Mouse (Mus musculus) liver, embryonic 14.5 days (tissue): Measurements from ENCODE around the gene Ift122. TPM values are rescaled to one million over a fixed set of nuclear protein-coding genes. Genes with fewer than 3 reads are reported as not detected.
A peak's percentile ranks its signal among the peaks of the same experiment; 100 is the strongest.
"Not testable (repeated sequence)": the region's sequence is repeated elsewhere in the genome, so short reads cannot be mapped to it uniquely, and the experiment has no call there.

ENCODE experiments used
- ATAC-seq: fragments of 200-750 bp; cut with Nextera tagmentation; 2 replicates; pipeline ENCODE4 v1.8.0; 2017; ENCODE audit warnings: moderate number of reproducible peaks, mild to moderate bottlenecking, moderate library complexity; ENCODE audit not compliant: insufficient read depth
- DNase-seq, 3 experiments: peaks; one replicate each; pipeline ENCODE4 v3.0.0-alpha.2; 2012 to 2013; ENCODE audit warnings: low read depth in 3 of 3, low spot score in 3 of 3
- H3K27ac ChIP-seq: fragments of 300-500 bp; sonication (generic); 2 replicates; pipeline ENCODE4 v1.5.1; 2014; ENCODE audit warnings: moderate library complexity, mild to moderate bottlenecking, control low read depth, inconsistent platforms
- H3K27me3 ChIP-seq: fragments of 300-500 bp; sonication (generic); 2 replicates; pipeline ENCODE4 v1.6.1; 2014; ENCODE audit warnings: mild to moderate bottlenecking, low read length, moderate library complexity; ENCODE audit not compliant: control insufficient read depth, insufficient read depth
- H3K36me3 ChIP-seq: fragments of 300-500 bp; sonication (generic); replicated peaks from 2 replicates; pipeline ENCODE4 v1.6.1; 2014; ENCODE audit warnings: low read depth; ENCODE audit not compliant: control insufficient read depth, insufficient read depth
- H3K4me1 ChIP-seq, 2 experiments: fragments of 200-500 bp in 1 of 2; fragments of 300-500 bp in 1 of 2; sonication (generic) in 1 of 2; replicated peaks; 2 replicates each; pipeline ENCODE4 v1.6.1; 2012 to 2014; ENCODE audit warnings: antibody characterized with exemption in 1 of 2, inconsistent platforms in 1 of 2, low read length in 1 of 2; ENCODE audit not compliant: control insufficient read depth in 2 of 2, insufficient read depth in 2 of 2
- H3K4me2 ChIP-seq: fragments of 300-500 bp; sonication (generic); 2 replicates; pipeline ENCODE4 v1.6.1; 2014; ENCODE audit warnings: low read depth, mild to moderate bottlenecking, control low read depth, moderate library complexity
- H3K4me3 ChIP-seq, 2 experiments: fragments of 200-500 bp in 1 of 2; fragments of 300-500 bp in 1 of 2; sonication (generic) in 1 of 2; 2 replicates each; pipeline ENCODE4 v1.5.1; 2012 to 2014; ENCODE audit warnings: low read depth in 2 of 2, low read length in 2 of 2, mild to moderate bottlenecking in 2 of 2, control low read depth in 1 of 2, inconsistent platforms in 1 of 2, moderate library complexity in 1 of 2; ENCODE audit not compliant: insufficient read depth in 1 of 2
- H3K9ac ChIP-seq: fragments of 300-500 bp; sonication (generic); replicated peaks from 2 replicates; pipeline ENCODE4 v1.6.1; 2014; ENCODE audit warnings: mild to moderate bottlenecking, control low read depth, moderate library complexity
- H3K9me3 ChIP-seq: fragments of 300-500 bp; sonication (generic); 2 replicates; pipeline ENCODE4 v1.6.1; 2016; ENCODE audit warnings: low read length, mixed read lengths; ENCODE audit not compliant: control insufficient read depth
- CTCF ChIP-seq: IDR thresholded peaks from 2 replicates; pipeline ENCODE4 v1.5.1; 2016; ENCODE audit warnings: antibody characterized with exemption, low read depth, control low read depth
- EP300 ChIP-seq: IDR thresholded peaks from 2 replicates; pipeline ENCODE4 v1.6.1; 2016; ENCODE audit warnings: antibody characterized with exemption, low read depth
- WGBS: fragments of 180-500 bp; shearing (Covaris S2); extraction: QIAGEN DNeasy Blood & Tissue Kit; methylation state at CpG from one replicate; pipeline ENCODE4 v1.1.7; 2014; ENCODE audit not compliant: insufficient replicate concordance; 5-methylcytosine and 5-hydroxymethylcytosine counted together
- polyA plus RNA-seq, 2 experiments: library from polyadenylated mRNA; depleted of rRNA in 1 of 2; stranded (reverse) in 1 of 2; unstranded in 1 of 2; fragments of >200 nt; fragmentation: Nextera tagmentation in 1 of 2; extraction: Ambion mirVana in 1 of 2; gene quantifications; 2 replicates each; pipeline versions ENCODE4 v1.2.1 to v1.2.3; 2012 to 2014

Ift122 gene
- polyA plus RNA-seq, 2 experiments = 1.7 to 1.9 TPM

GRCm38 (mm10) chr6:115818129-115818528 lies 35.1 kb upstream of the Ift122 start:
- 65% methylated on average over 2 of the region's 2 CpGs for WGBS
- no peak for DNase-seq
- Histone ChIP-seq H3K27ac (no peak overlapping the region), H3K36me3 (no peaks in the 10 kb centered on the region), H3K27me3 (no peaks in the 10 kb centered on the region), H3K4me2 (no peak overlapping the region), H3K4me1 (peaks cover 19 to 31% of the 10 kb centered on the region in 2 experiments), H3K4me3 (no peak overlapping the region), H3K9ac (no peak overlapping the region), H3K9me3 (no peaks in the 10 kb centered on the region)
- no peak for ATAC-seq
- TF ChIP-seq CTCF = no peak
- no peak for TF ChIP-seq EP300

DNA sequence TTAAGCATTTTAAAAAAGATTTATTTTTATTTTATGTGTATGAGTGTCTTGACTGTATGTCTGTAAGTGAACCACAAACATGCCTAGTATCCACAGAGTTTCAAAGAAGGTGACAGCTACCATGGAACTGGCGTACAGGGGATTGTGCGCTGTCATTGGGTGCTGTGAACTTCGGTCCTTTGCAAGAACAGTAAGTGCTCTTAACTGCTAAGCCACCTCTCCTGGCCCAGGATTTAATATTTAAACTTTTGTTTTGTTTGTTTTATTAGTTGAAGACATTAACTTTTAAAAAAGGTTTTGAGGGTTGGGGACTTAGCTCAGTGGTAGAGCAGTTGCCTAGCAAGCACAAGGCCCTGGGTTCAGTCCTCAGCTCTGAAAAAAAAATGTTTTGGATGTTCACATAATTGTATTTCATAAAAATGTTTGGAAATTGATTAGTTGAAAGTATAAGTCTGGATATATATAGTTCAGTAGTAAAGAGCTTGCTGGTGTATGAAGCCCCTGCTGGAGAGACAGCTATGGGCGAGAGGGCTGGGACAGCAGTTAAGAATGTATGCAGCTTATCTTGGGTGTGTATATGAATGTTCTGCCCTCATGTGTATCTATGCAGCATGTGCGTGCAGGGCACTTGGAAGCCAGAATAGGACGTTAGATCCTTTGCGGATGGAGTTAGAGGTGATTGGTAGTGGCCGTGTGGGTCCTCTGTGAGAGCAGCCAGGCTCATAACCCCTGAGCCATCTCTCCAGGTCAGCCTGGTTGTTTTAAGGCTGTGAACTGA lies 31.9 kb upstream of the Ift122 start:
- Histone ChIP-seq H3K9ac (no peak overlapping the region; the same call in 1 of the 2 replicates), H3K9me3 (no peaks in the 10 kb centered on the region), H3K4me3 (no peak overlapping the region), H3K27me3 (no peaks in the 10 kb centered on the region), H3K4me2 (peak overlapping the region; percentile 35; the same call in 1 of the 2 replicates), H3K36me3 (no peaks in the 10 kb centered on the region), H3K4me1 (peaks cover 18 to 29% of the 10 kb centered on the region in 2 experiments), H3K27ac (no peak overlapping the region; the same call in 1 of the 2 replicates)
- WGBS = 49% methylated on average over 8 of the region's 8 CpGs
- peak; percentile 63 for ATAC-seq
- TF ChIP-seq EP300 (no peak), CTCF (peak; percentile 27; the same call in 1 of the 2 replicates)
- DNase-seq = no peak

DNA sequence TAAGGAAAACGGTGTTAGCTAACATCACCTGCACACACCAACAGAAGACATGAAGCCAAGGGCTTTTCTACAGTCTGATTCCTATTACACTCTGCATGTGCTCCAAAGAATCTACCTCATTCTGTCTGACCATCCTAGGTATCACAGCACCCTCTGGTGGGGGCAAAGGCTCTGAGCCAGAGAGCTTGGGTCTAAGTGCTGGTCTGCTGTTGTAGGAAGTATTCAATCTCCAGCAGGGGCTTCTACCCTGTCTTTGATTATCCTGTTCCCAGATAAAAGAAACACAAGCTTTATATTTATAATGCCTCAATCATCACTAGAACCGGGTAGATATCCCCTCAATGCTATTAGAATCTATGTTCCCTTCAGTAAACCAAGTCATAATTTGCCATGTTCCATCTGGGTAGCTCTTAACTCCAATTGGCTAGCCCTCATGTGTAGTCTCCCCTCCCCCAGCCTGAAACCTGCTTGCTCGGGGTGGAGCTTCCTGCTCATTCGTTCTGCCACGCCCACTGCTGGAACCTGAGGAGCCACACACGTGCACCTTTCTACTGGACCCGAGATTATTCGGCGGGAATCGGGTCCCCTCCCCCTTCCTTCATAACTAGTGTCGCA lies 29.3 kb upstream of the Ift122 start:
- peak; percentile 95 for ATAC-seq
- peak overlapping the region; percentile 49 for H3K4me2 ChIP-seq
- H3K27ac ChIP-seq = peak overlapping the region; percentile 0
- not testable (repeated sequence) for H3K36me3 ChIP-seq, H3K9me3 ChIP-seq, H3K27me3 ChIP-seq, H3K9ac ChIP-seq
- 0% methylated on average over 5 of the region's 11 CpGs for WGBS
- peaks cover 18 to 29% of the 10 kb centered on the region in 2 experiments for H3K4me1 ChIP-seq
- peak; percentile 79 for TF ChIP-seq CTCF
- H3K4me3 ChIP-seq = peak overlapping the region in 1 of 2 experiments; percentile 7; a peak in 1 of 4 replicates
- peak; percentile 36 to 81 (median 77) for DNase-seq

DNA sequence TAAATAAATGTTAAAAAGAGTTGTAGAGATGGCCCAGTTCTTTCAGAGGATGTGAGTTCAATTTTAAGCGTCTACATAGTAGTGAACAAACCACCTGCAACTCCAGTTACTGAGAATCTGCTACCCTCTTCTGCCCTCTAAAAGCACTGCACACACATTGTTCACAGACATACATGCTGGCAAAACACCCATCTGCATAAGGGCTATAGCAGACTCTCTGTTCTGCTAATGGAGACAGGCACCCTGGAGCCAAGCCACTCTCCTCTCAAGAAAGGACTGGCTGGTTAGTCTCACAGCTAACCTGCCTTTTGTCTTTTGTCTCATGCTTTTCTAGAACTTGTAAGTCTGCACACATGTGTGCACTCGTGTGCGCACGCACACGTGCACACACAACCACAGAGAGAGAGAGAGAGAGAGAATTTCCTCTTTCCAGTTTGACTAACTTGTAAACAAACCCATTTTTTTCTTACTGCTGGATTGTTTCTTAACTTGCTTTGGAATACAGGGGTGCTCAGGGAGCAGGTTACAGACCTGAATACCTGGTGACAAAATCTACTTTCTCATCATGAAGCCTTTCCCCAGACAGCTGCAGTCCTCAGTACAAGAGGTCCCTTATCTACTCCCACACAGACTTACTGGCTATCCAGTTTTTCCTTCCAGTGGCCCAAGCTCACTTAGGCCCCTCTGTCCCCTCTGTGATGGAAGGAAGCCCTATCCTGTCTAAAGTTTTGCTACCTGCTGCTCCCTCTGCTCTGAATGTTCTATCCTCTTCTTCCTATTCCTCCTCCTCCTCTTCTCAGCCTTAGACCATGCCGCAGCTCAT lies 22.3 kb upstream of the Ift122 start:
- no peak overlapping the region; the same call in 1 of the 2 replicates for H3K27ac ChIP-seq
- peaks cover 7 to 17% of the 10 kb centered on the region in 2 experiments for H3K4me1 ChIP-seq
- no peak overlapping the region for H3K4me2 ChIP-seq
- ATAC-seq (peak; percentile 49; the same call in 1 of the 2 replicates), DNase-seq (no peak)
- no peaks in the 10 kb centered on the region for H3K27me3 ChIP-seq
- H3K4me3 ChIP-seq = no peak overlapping the region
- H3K9ac ChIP-seq = no peak overlapping the region
- no peaks in the 10 kb centered on the region for H3K9me3 ChIP-seq
- TF ChIP-seq CTCF = 0 out of 2 replicates have a peak, but pooled peaks have one; percentile 8
- 0 out of 2 replicates have a peak, but pooled peaks have one; percentile 10 for TF ChIP-seq EP300
- WGBS = 65% methylated on average over 6 of the region's 6 CpGs
- no peaks in the 10 kb centered on the region for H3K36me3 ChIP-seq
